Comparison of ENCODE assay signal across 9 mouse cellular contexts in the genomic region with DNA sequence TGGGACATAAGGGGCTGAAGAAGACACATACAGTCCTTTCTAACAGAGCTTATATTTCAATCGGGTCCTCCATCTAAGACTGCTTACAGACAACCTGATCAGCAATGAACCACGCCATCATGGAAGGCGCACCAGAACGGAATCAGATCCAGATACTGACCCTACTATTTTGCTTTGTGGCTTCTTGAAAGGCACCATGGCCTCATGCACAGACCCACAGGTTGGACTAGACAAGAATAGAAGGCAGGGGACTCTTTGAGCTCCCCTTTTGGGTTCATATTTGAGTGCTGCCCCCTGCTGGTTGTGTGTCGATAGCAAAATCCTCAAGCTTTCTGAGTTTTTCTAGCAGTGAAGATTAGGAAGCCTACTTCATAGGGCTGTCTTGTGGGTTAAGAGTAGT.
DNase-seq lines count a peak whose midpoint lies in the region; ATAC-seq and TF ChIP-seq lines count a peak whose summit lies in the region.
"Had no signal": no experiment of that assay in that cellular context is flagged by ENCODE, and none has a peak within 500 bp of the region (broad histone marks: within the 10 kb centered on the region; RNA-seq: fewer than 3 reads in every experiment).

No protein-coding gene starts in this region.

- H3K4me2 ChIP-seq in forebrain, embryonic 15.5 days (replicated peaks), result peak overlapping the region; percentile 57

- no peak overlapping the region for H3K27ac ChIP-seq in forebrain, embryonic 15.5 days (replicated peaks)
- no peak overlapping the region for H3K27ac ChIP-seq in olfactory bulb, adult 2 months (ENCODE audit: insufficient read depth, low read depth, low read length)
- H3K27ac ChIP-seq: macrophage had no signal

- H3K9ac ChIP-seq in forebrain, embryonic 15.5 days (replicated peaks), result no peak overlapping the region

- H3K27me3 ChIP-seq in forebrain, embryonic 15.5 days, result no peaks in the 10 kb centered on the region

- no peak for TF ChIP-seq POLR2A in lung, adult 2 months (IDR thresholded peaks at IDR 0.05; ENCODE audit: borderline replicate concordance, extremely low read depth, low read depth, low read length)
- no peak for TF ChIP-seq POLR2A in olfactory bulb, adult 2 months (IDR thresholded peaks at IDR 0.05; ENCODE audit: insufficient read depth, low read depth, low read length)

- H3K36me3 ChIP-seq in forebrain, embryonic 15.5 days, result no peaks in the 10 kb centered on the region

- peaks cover 13% of the 10 kb centered on the region for H3K4me1 ChIP-seq in forebrain, embryonic 15.5 days
- H3K4me1 ChIP-seq in lung, adult 2 months (ENCODE audit: control insufficient read depth, insufficient read depth, low read length), result 0 out of 2 replicates have a peak, but pooled peaks cover 3% of the 10 kb centered on the region
- peaks cover 9% of the 10 kb centered on the region for H3K4me1 ChIP-seq in olfactory bulb, adult 2 months (ENCODE audit: control insufficient read depth, insufficient read depth, low read length)

- ATAC-seq in forebrain, embryonic 15.5 days (replicated peaks), result peak; percentile 36

- peak; percentile 70 for DNase-seq in MEL-GATA-1-ER (ENCODE audit: extremely low read depth, low read depth)
- DNase-seq in cerebellum, adult 18-20 months, result peak; percentile 77 to 81
- DNase-seq in heart, postnatal 14 days, result peak; percentile 81 to 91
- DNase-seq in layer of hippocampus, adult 18-20 months (ENCODE audit: low spot score in 2 of 2), result peak; percentile 45 to 84
- DNase-seq in lung, adult 2 months, result peak; percentile 77
- DNase-seq in thymus, adult 18-20 months, result peak; percentile 45 to 56

- WGBS in forebrain, embryonic 15.5 days, result 35% methylated on average over 5 of the region's 5 CpGs
- WGBS in lung, adult 2 months, result 26% methylated on average over 5 of the region's 5 CpGs
- 36% methylated on average over 5 of the region's 5 CpGs for WGBS in olfactory bulb, adult 2 months

- TF ChIP-seq CTCF in lung, adult 2 months (IDR thresholded peaks at IDR 0.05; ENCODE audit: insufficient read depth, low read length), result peak; percentile 13; the same call in 1 of the 2 replicates
- TF ChIP-seq CTCF in olfactory bulb, adult 2 months (IDR thresholded peaks at IDR 0.05; ENCODE audit: insufficient read depth, low read depth, low read length), result no peak

- intact Hi-C loops in heart, postnatal 14 days (cut with DNase I), result loop anchor here (2.0 to 10.0 kb wide), 4 partner anchors 86 to 308 kb away; a partner anchor contains a TSS

- H3K4me3 ChIP-seq in forebrain, embryonic 15.5 days, result peak overlapping the region; percentile 26
- H3K4me3 ChIP-seq in lung, adult 2 months (replicated peaks; ENCODE audit: extremely low read depth, low read depth, low read length), result no peak overlapping the region
- H3K4me3 ChIP-seq in olfactory bulb, adult 2 months (ENCODE audit: insufficient read depth, low read depth, low read length), result peak overlapping the region; percentile 25; the same call in 1 of the 2 replicates

- no peaks in the 10 kb centered on the region for H3K9me3 ChIP-seq in forebrain, embryonic 15.5 days
